Mouse (Mus musculus) Patski (cell line): ENCODE data around the gene Asb6. TPM values are rescaled to one million over a fixed set of nuclear protein-coding genes. Genes with fewer than 3 reads are reported as not detected.

Experiments used
- ATAC-seq: fragments of 100-300 bp; one replicate; pipeline ENCODE4 v1.8.0; 2021
- CTCF ChIA-PET: fragments of 350-600 bp; sonication (Branson Sonifier 250); formaldehyde crosslinking; loops from one replicate; lab custom pipeline; 2022; ENCODE audit warnings: inconsistent platforms; lab: Charles Lee
- POLR2A ChIA-PET: fragments of 350-600 bp; sonication (Branson Sonifier 250); formaldehyde crosslinking; loops from one replicate; lab custom pipeline; 2022; ENCODE audit warnings: antibody characterized with exemption, inconsistent platforms; lab: Charles Lee
- DNase-seq: peaks from one replicate; pipeline ENCODE4 v3.0.0-alpha.2; 2011; ENCODE audit warnings: low read depth, low spot score
- H3K27me3 ChIP-seq: fragments of 371-371 bp; one replicate; pipeline ENCODE4 v1.5.1; 2021
- CTCF ChIP-seq: fragments of 100-300 bp; IDR thresholded peaks from one replicate; pipeline ENCODE4 v1.5.1; 2021
- in situ Hi-C: fragments of 300-500 bp; cut with MboI; formaldehyde crosslinking; loops from 3 replicates; pipeline ENCODE4 v1.11.1; 2018; ENCODE audit warnings: low pct_unique_long_range_greater_than_20kb, mixed read lengths
- polyA plus RNA-seq: library from polyadenylated mRNA; unstranded; gene quantifications from one replicate; pipeline ENCODE4 v1.2.3, GENCODE M21; 2021

The Asb6 gene
- polyA plus RNA-seq, 1 experiment from 2014 or later = 36.8 TPM

GRCm38 (mm10) chr2:30819873-30820272 lies 10.3 kb downstream of the Asb6 start:
- in situ Hi-C loops = no loop called here
- ATAC-seq (no peak), DNase-seq (no peak)
- TF ChIP-seq CTCF = no peak
- CTCF ChIA-PET = no interaction called here
- no peaks in the 10 kb centered on the region for H3K27me3 ChIP-seq
- POLR2A ChIA-PET = interaction anchor here (0.6 kb wide), 1 partner anchor 149 kb away, joined by 3 read pairs; no protein-coding TSS in a partner anchor

GRCm38 (mm10) chr2:30816383-30816782 lies 13.8 kb downstream of the Asb6 start:
- no peaks in the 10 kb centered on the region for H3K27me3 ChIP-seq
- in situ Hi-C loops = no loop called here
- no peak for DNase-seq
- ChIA-PET POLR2A (no interaction called here), CTCF (no interaction called here)
- ATAC-seq = no peak
- TF ChIP-seq CTCF = no peak

- TF ChIP-seq CTCF = no peak
- H3K27me3 ChIP-seq = no peaks in the 10 kb centered on the region
- POLR2A ChIA-PET = no interaction called here
- in situ Hi-C loops = no loop called here
- no peak for ATAC-seq
- no peak for DNase-seq
- CTCF ChIA-PET = no interaction called here
Observed at GRCm38 (mm10) chr2:30810573-30810972, 19.6 kb downstream of the Asb6 start.

- POLR2A ChIA-PET = interaction anchor here (0.7 to 1.0 kb wide), 2 partner anchors 12 to 449 kb away, joined by 3 to 6 read pairs; no protein-coding TSS in a partner anchor
- in situ Hi-C loops = no loop called here
- H3K27me3 ChIP-seq = no peaks in the 10 kb centered on the region
- ATAC-seq (no peak), DNase-seq (no peak)
- TF ChIP-seq CTCF = no peak
- CTCF ChIA-PET = interaction anchor here (0.9 kb wide), 1 partner anchor 13 kb away, joined by 3 read pairs; no protein-coding TSS in a partner anchor
Observed at GRCm38 (mm10) chr2:30809503-30809902, 20.6 kb downstream of the Asb6 start.

- H3K27me3 ChIP-seq = no peaks in the 10 kb centered on the region
- ChIA-PET CTCF (interaction anchor here (1.0 kb wide), 1 partner anchor 39 kb away, joined by 3 read pairs; no protein-coding TSS in a partner anchor), POLR2A (interaction anchor here (0.6 to 1.0 kb wide), 4 partner anchors 8 to 90 kb away, joined by 3 read pairs; no protein-coding TSS in a partner anchor)
- DNase-seq (no peak), ATAC-seq (no peak)
- no peak for TF ChIP-seq CTCF
- in situ Hi-C loops = no loop called here
Observed at GRCm38 (mm10) chr2:30808296-30808655, 21.9 kb downstream of the Asb6 start.

- DNase-seq = peak; percentile 95
- CTCF ChIA-PET = interaction anchor here (1.0 to 4.1 kb wide), 2 partner anchors 12 to 38 kb away, joined by 3 to 20 read pairs; no protein-coding TSS in a partner anchor
- ATAC-seq = peak; percentile 85
- no peak for TF ChIP-seq CTCF
- in situ Hi-C loops = no loop called here
- POLR2A ChIA-PET = interaction anchor here (0.6 to 1.1 kb wide), 4 partner anchors 8 to 89 kb away, joined by 3 read pairs; no protein-coding TSS in a partner anchor
- H3K27me3 ChIP-seq = no peaks in the 10 kb centered on the region
Observed at GRCm38 (mm10) chr2:30807648-30808295, 22.4 kb downstream of the Asb6 start, which contains the start of gene Ntmt1. Gene Ntmt1 (plus strand): TSS chr2:30807826.

GRCm38 (mm10) chr2:30807147-30807647 lies 22.9 kb downstream of the Asb6 start:
- in situ Hi-C loops = no loop called here
- POLR2A ChIA-PET = interaction anchor here (1.1 kb wide), 1 partner anchor 13 kb away, joined by 3 read pairs; no protein-coding TSS in a partner anchor

GRCm38 (mm10) chr2:30805983-30806382 lies 24.1 kb downstream of the Asb6 start:
- ATAC-seq (no peak), DNase-seq (no peak)
- TF ChIP-seq CTCF = no peak
- CTCF ChIA-PET = interaction anchor here (1.1 to 4.1 kb wide), 3 partner anchors 11 to 365 kb away, joined by 3 to 20 read pairs (median 3); no protein-coding TSS in a partner anchor
- POLR2A ChIA-PET = interaction anchor here (0.6 to 0.8 kb wide), 3 partner anchors 64 to 333 kb away, joined by 3 to 4 read pairs (median 3); no protein-coding TSS in a partner anchor
- H3K27me3 ChIP-seq = no peaks in the 10 kb centered on the region
- in situ Hi-C loops = no loop called here

More at GRCm38 (mm10) chr2:30807147-30807647, 22.9 kb downstream of the Asb6 start:
- H3K27me3 ChIP-seq = no peaks in the 10 kb centered on the region
- ATAC-seq (peak; percentile 8), DNase-seq (no peak)
- CTCF ChIA-PET = interaction anchor here (1.0 to 4.1 kb wide), 2 partner anchors 12 to 38 kb away, joined by 3 to 20 read pairs; no protein-coding TSS in a partner anchor
- no peak for TF ChIP-seq CTCF

GRCm38 (mm10) chr2:30803604-30804003 lies 26.5 kb downstream of the Asb6 start, which contains the start of gene 1700001O22Rik:
Gene 1700001O22Rik (minus strand): TSS chr2:30803661.
- TF ChIP-seq CTCF = no peak
- DNase-seq = no peak
- CTCF ChIA-PET = interaction anchor here (4.1 kb wide), 1 partner anchor 8 kb away, joined by 20 read pairs; no protein-coding TSS in a partner anchor
- in situ Hi-C loops = no loop called here
- ATAC-seq = no peak
- POLR2A ChIA-PET = no interaction called here
- no peaks in the 10 kb centered on the region for H3K27me3 ChIP-seq

GRCm38 (mm10) chr2:30801067-30801852 lies 28.9 kb downstream of the Asb6 start:
- POLR2A ChIA-PET = no interaction called here
- ATAC-seq (no peak), DNase-seq (no peak)
- H3K27me3 ChIP-seq = no peaks in the 10 kb centered on the region
- CTCF ChIA-PET = no interaction called here
- in situ Hi-C loops = no loop called here
- no peak for TF ChIP-seq CTCF
